Mouse (Mus musculus) olfactory bulb, adult 2 months (tissue): ENCODE data around the gene Cdkal1. TPM values are rescaled to one million over a fixed set of nuclear protein-coding genes. Genes with fewer than 3 reads are reported as not detected.

Experiments
- H3K27ac ChIP-seq: fragments of 200-500 bp; 2 replicates; pipeline ENCODE4 v1.5.1; 2012; ENCODE audit warnings: low read depth, low read length; ENCODE audit not compliant: insufficient read depth
- H3K4me1 ChIP-seq: fragments of 200-500 bp; 2 replicates; pipeline ENCODE4 v1.6.1; 2012; ENCODE audit warnings: low read length; ENCODE audit not compliant: control insufficient read depth, insufficient read depth
- H3K4me3 ChIP-seq: fragments of 200-500 bp; 2 replicates; pipeline ENCODE4 v1.5.1; 2012; ENCODE audit warnings: mild to moderate bottlenecking, low read depth, low read length, moderate library complexity; ENCODE audit not compliant: insufficient read depth
- CTCF ChIP-seq: fragments of 200-500 bp; IDR thresholded peaks from 2 replicates; pipeline ENCODE4 v1.5.1; 2012; ENCODE audit warnings: low read depth, mild to moderate bottlenecking, low read length, moderate library complexity; ENCODE audit not compliant: insufficient read depth
- POLR2A ChIP-seq: fragments of 200-500 bp; IDR thresholded peaks from 2 replicates; pipeline ENCODE4 v1.6.1; 2012; ENCODE audit warnings: mild to moderate bottlenecking, low read depth, low read length, moderate library complexity; ENCODE audit not compliant: insufficient read depth
- WGBS: fragments of 180-500 bp; shearing (Covaris S2); methylation state at CpG from one replicate; pipeline ENCODE4 v1.1.7; 2018; 5-methylcytosine and 5-hydroxymethylcytosine counted together
- polyA plus RNA-seq: library from polyadenylated mRNA; stranded (reverse); fragments of >200 nt; gene quantifications from 2 replicates; pipeline ENCODE4 v1.2.4, GENCODE M21; 2012; ENCODE audit warnings: low replicate concordance; ENCODE audit not compliant: missing spikeins, insufficient read depth, insufficient read length

Gene Cdkal1
- polyA plus RNA-seq, 1 experiment: not detected

DNA sequence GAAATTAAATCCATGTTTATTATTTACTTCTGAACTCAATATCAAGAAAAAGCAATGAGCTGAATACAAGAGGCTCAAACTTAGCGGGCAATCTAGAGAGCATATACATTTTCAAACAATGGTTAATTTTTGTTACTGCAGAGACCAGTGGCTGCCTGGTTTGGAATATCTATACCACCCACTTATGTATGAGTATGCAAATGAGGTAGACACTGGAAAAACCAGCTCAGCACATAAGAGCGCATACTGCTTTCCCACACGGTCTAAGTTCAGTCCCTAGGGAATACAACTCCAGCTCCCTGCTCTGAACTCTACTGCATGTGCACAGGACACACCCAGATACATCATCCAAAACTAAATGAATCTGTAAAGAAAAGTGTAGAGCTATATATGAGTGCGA lies 334.2 kb downstream of the Cdkal1 start:
- WGBS: 89% methylated on average over 4 of the region's 4 CpGs
- no peak for TF ChIP-seq POLR2A
- TF ChIP-seq CTCF: no peak
- Histone ChIP-seq H3K27ac (no peak overlapping the region), H3K4me1 (no peaks in the 10 kb centered on the region), H3K4me3 (no peak overlapping the region)

DNA sequence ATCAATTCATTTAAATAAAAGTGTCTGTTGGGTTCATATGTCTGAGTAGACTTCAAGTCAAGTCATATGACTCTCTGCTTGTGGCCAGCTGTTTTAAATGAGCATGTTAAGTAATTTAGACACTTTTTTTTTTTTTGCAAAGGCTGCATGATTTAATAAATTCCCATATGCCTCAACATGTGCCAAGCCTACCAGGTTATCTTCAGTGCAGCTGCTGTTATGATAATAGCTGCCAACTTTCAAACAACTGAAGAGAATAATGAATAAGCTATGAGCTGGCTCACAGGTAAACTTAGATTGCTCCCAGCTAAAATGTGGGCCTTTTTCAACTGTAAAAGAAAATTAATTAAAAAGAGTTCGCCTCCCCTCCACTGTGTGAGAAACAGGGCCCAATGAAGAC lies 341.4 kb downstream of the Cdkal1 start:
- Histone ChIP-seq H3K4me1 (no peaks in the 10 kb centered on the region), H3K4me3 (no peak overlapping the region), H3K27ac (no peak overlapping the region)
- TF ChIP-seq CTCF (no peak), POLR2A (no peak)
- WGBS: 92% methylated on average over 1 of the region's 1 CpGs

DNA sequence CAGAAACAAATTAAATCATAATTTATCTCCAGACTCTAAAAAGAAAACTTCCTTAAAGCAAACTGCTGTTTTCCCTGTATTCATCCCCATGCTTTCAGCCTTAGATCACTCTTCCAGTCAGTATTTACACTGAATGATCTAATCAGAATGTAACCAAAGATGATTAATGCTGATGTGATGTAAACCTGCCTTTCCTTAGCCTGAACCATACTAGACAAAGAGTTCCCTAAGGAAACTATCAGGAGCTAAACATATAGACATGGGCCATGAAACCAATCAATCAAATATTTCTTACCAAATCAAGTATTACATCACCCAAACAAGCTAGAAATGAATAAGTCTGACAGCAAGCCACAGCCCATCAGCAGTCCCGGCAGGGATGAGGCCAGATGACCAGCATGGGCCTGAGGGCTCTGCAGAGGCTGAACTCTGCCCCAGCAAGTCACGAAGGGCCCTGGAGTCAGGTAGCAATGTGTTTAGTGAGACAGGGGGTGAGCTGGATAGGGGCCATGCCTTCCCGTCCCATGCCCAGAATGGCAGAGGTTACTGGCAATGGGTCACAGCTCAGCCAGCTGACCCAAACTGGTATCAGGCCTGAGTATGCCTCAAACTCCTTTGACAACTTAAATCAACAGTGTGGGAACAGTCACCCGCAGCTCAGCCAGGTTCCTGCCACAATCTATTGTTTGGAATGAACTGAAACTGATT lies 350.5 kb downstream of the Cdkal1 start:
- Histone ChIP-seq H3K4me3 (no peak overlapping the region), H3K27ac (no peak overlapping the region), H3K4me1 (peaks cover 5% of the 10 kb centered on the region; the same call in 1 of the 2 replicates)
- no peak for TF ChIP-seq POLR2A
- no peak for TF ChIP-seq CTCF
- WGBS: 80% methylated on average over 4 of the region's 4 CpGs

- Histone ChIP-seq H3K4me3 (no peak overlapping the region), H3K27ac (peak overlapping the region; percentile 82), H3K4me1 (peaks cover 5% of the 10 kb centered on the region; the same call in 1 of the 2 replicates)
- no peak for TF ChIP-seq POLR2A
- TF ChIP-seq CTCF: no peak
- WGBS: 34% methylated on average over 6 of the region's 6 CpGs
These were observed 352.1 kb downstream of the Cdkal1 start for GRCm38 (mm10) chr13:29503147-29504044.

- Histone ChIP-seq H3K27ac (no peak overlapping the region), H3K4me3 (no peak overlapping the region), H3K4me1 (peaks cover 5% of the 10 kb centered on the region; the same call in 1 of the 2 replicates)
- TF ChIP-seq CTCF (no peak), POLR2A (no peak)
- 75% methylated on average over 5 of the region's 5 CpGs for WGBS
These were observed 352.9 kb downstream of the Cdkal1 start for GRCm38 (mm10) chr13:29502481-29503146.

- TF ChIP-seq POLR2A (no peak), CTCF (no peak)
These were observed 354.3 kb downstream of the Cdkal1 start for GRCm38 (mm10) chr13:29501173-29501572.

GRCm38 (mm10) chr13:29499750-29500149 lies 355.7 kb downstream of the Cdkal1 start:
- 77% methylated on average over 2 of the region's 2 CpGs for WGBS
- H3K4me1 ChIP-seq: 0 out of 2 replicates have a peak, but pooled peaks cover 2% of the 10 kb centered on the region
- no peak for TF ChIP-seq CTCF
- no peak for TF ChIP-seq POLR2A
- H3K4me3 ChIP-seq: no peak overlapping the region
- H3K27ac ChIP-seq: no peak overlapping the region

More at GRCm38 (mm10) chr13:29501173-29501572, 354.3 kb downstream of the Cdkal1 start:
- WGBS: 89% methylated on average over 2 of the region's 2 CpGs
- H3K27ac ChIP-seq: no peak overlapping the region
- H3K4me3 ChIP-seq: no peak overlapping the region
- peaks cover 5% of the 10 kb centered on the region; the same call in 1 of the 2 replicates for H3K4me1 ChIP-seq

- Histone ChIP-seq H3K27ac (no peak overlapping the region), H3K4me3 (no peak overlapping the region), H3K4me1 (no peaks in the 10 kb centered on the region)
- TF ChIP-seq CTCF (no peak), POLR2A (no peak)
- 66% methylated on average over 7 of the region's 7 CpGs for WGBS
These were observed 358.2 kb downstream of the Cdkal1 start for GRCm38 (mm10) chr13:29497286-29497685.

DNA sequence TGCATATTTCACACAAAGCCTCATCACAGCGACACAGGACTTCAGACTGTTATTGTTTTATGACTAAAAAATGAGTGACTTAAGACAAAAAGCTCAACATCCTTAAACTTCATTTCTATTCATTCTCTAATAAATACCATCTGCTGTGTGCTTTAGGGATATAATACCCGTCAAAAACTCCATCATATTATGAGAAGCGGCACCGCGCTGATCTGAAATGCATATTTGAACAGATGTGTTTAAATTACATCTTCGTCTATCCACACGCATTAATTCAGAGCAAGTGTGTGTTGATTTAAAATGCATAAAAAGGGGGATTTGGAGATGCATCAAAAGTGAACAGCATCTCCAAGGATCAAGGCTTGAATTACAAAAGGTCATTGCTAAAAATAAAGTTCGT lies 365.1 kb downstream of the Cdkal1 start:
- no peak overlapping the region for H3K27ac ChIP-seq

More for the DNA sequence above, 365.1 kb downstream of the Cdkal1 start:
- no peak for TF ChIP-seq POLR2A
- TF ChIP-seq CTCF: no peak
- Histone ChIP-seq H3K4me3 (no peak overlapping the region), H3K4me1 (no peaks in the 10 kb centered on the region)
- 81% methylated on average over 8 of the region's 8 CpGs for WGBS
